Mouse (Mus musculus) intestine, embryonic 15.5 days (tissue): ENCODE results near the gene Podn. TPM values are rescaled to one million over a fixed set of nuclear protein-coding genes. Genes with fewer than 3 reads are reported as not detected.

Experiments
- ATAC-seq: fragments of 200-750 bp; cut with Nextera tagmentation; 2 replicates; pipeline ENCODE4 v1.8.0; 2017; ENCODE audit warnings: moderate TSS enrichment, moderate library complexity
- H3K27ac ChIP-seq: fragments of 300-500 bp; sonication (generic); 2 replicates; pipeline ENCODE4 v1.5.1; 2015; ENCODE audit warnings: mild to moderate bottlenecking, inconsistent platforms
- H3K27me3 ChIP-seq: fragments of 300-500 bp; sonication (generic); replicated peaks from 2 replicates; pipeline ENCODE4 v1.6.1; 2015; ENCODE audit warnings: inconsistent platforms
- H3K36me3 ChIP-seq: fragments of 300-500 bp; sonication (generic); 2 replicates; pipeline ENCODE4 v1.6.1; 2015; ENCODE audit warnings: inconsistent platforms
- H3K4me1 ChIP-seq: fragments of 300-500 bp; sonication (generic); replicated peaks from 2 replicates; pipeline ENCODE4 v1.6.1; 2015; ENCODE audit warnings: inconsistent platforms
- H3K4me2 ChIP-seq: fragments of 300-500 bp; sonication (generic); replicated peaks from 2 replicates; pipeline ENCODE4 v1.6.1; 2015; ENCODE audit warnings: mild to moderate bottlenecking, inconsistent platforms
- H3K4me3 ChIP-seq: fragments of 300-500 bp; sonication (generic); replicated peaks from 2 replicates; pipeline ENCODE4 v1.5.1; 2015; ENCODE audit warnings: inconsistent platforms
- H3K9ac ChIP-seq: fragments of 300-500 bp; sonication (generic); 2 replicates; pipeline ENCODE4 v1.6.1; 2015; ENCODE audit warnings: inconsistent platforms
- H3K9me3 ChIP-seq: fragments of 300-500 bp; sonication (generic); 2 replicates; pipeline ENCODE4 v1.6.1; 2016; ENCODE audit warnings: inconsistent platforms
- WGBS: fragments of 180-500 bp; shearing (Covaris S2); methylation state at CpG from one replicate; pipeline ENCODE4 v1.1.7; 2015; 5-methylcytosine and 5-hydroxymethylcytosine counted together
- polyA plus RNA-seq: library from polyadenylated mRNA; unstranded; fragments of >200 nt; fragmentation: Nextera tagmentation; extraction: Ambion mirVana; gene quantifications from 2 replicates; pipeline ENCODE4 v1.2.1, GENCODE M21; 2015

Gene Podn
- polyA plus RNA-seq, 1 experiment from 2014 or later = 1.1 TPM

DNA sequence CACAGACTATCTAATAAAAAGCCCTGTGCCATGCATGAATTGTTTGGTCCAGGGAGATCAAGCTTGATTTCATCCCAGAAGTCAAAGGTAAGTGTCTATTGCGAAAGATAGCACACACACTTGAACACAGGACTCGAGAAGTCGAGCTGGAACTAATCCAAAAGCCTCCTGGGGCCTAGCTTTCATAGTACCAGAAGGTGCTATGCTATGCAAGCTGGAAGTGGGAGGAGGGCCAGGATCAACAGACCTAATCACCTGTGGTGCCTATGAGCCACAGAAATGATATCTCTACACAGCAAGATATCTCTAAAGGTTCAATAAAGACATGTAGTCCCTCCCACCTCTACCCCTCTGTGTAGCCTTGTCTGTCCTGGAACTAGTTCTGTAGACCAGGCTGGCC lies 24.2 kb downstream of the Podn start:
- no peak overlapping the region for H3K9ac ChIP-seq
- no peak for ATAC-seq
- H3K27me3 ChIP-seq = no peaks in the 10 kb centered on the region
- no peaks in the 10 kb centered on the region for H3K9me3 ChIP-seq
- no peak overlapping the region for H3K4me2 ChIP-seq
- 94% methylated on average over 3 of the region's 3 CpGs for WGBS
- H3K36me3 ChIP-seq = no peaks in the 10 kb centered on the region
- no peak overlapping the region for H3K4me3 ChIP-seq
- H3K27ac ChIP-seq = no peak overlapping the region
- H3K4me1 ChIP-seq = peaks cover 5% of the 10 kb centered on the region; the same call in 1 of the 2 replicates

DNA sequence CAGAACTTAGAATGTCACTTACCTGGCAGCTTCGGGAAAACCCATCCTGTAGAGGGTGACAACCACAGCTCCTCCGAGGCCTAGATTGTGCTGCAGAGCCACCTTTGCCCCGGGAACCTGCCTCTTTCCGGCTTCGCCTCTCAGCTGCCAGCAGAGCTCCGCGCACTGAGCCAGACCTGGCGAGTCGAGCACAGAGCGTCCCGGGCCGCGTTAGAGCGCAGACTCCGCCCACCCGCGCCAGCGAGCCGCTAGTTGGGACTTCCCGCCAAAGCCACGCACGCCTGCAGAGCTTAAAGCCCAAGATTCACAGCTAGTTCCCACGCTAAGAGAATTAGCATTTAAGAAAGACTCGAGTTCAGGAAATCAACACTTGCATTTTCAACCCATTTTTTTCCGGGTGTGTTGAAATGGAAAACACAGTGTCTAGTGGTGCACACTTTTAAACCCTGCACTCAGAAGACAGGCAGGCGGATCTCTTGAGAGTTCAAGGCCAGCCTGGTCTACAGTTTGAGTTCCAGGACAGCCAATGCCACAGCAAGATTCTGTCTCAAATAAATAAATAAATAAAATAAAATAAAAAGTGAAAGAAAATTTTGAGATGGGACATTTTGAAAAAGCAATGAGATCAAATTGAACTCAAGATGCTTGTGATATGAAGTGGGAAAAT lies 24.9 kb downstream of the Podn start:
- Histone ChIP-seq H3K4me2 (peak overlapping the region; percentile 74), H3K4me1 (peaks cover 5% of the 10 kb centered on the region; the same call in 1 of the 2 replicates), H3K27me3 (no peaks in the 10 kb centered on the region), H3K36me3 (no peaks in the 10 kb centered on the region), H3K9ac (peak overlapping the region; percentile 60), H3K4me3 (peak overlapping the region; percentile 52), H3K27ac (no peak overlapping the region), H3K9me3 (no peaks in the 10 kb centered on the region)
- WGBS = 2% methylated on average over 26 of the region's 26 CpGs
- peak; percentile 97 for ATAC-seq

DNA sequence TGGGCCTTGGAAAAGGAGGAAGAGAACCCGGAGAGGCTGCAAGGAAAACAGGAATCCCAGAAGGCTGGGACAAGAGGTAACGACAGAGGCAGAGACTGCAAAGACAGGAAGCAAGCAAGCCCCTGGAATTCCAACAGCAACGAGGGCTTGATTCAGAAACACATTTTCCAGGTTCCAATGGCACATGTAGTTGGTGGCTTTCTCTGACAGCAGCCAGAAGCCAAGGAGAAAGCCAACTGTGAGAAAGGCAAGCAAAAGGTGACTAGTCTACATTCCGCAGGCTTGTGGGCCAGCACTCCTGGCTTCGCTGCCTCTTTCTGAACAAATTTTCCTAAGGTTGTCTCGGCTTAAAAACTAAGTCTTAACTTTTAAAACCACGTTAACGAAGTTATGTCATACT lies 25.5 kb downstream of the Podn start:
- Histone ChIP-seq H3K27ac (peak overlapping the region; percentile 58; the same call in 1 of the 2 replicates), H3K4me3 (peak overlapping the region; percentile 52), H3K4me1 (peaks cover 5% of the 10 kb centered on the region; the same call in 1 of the 2 replicates), H3K9ac (peak overlapping the region; percentile 60), H3K36me3 (no peaks in the 10 kb centered on the region), H3K4me2 (peak overlapping the region; percentile 74), H3K9me3 (no peaks in the 10 kb centered on the region), H3K27me3 (no peaks in the 10 kb centered on the region)
- 6% methylated on average over 8 of the region's 8 CpGs for WGBS
- ATAC-seq = no peak

DNA sequence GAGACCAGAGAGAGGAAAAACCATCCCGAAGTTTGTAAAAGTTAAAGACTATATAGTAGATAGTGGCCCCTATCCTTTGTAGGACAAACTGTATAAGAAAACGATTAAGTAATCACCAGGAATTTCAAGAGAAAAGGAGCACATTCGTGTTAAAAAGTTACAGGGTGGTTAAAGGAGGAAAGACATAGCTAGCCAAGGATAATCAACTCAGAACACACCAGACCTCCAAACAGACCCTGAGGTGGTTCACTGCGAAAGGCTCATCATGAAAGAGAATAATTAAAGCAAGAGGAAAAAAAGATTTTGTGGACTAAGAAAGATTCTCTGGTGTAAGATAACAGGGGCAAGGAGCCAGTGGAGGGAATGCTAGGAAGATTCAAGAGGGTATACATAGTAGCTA lies 26.0 kb downstream of the Podn start:
- 55% methylated on average over 4 of the region's 4 CpGs for WGBS
- no peaks in the 10 kb centered on the region for H3K36me3 ChIP-seq

DNA sequence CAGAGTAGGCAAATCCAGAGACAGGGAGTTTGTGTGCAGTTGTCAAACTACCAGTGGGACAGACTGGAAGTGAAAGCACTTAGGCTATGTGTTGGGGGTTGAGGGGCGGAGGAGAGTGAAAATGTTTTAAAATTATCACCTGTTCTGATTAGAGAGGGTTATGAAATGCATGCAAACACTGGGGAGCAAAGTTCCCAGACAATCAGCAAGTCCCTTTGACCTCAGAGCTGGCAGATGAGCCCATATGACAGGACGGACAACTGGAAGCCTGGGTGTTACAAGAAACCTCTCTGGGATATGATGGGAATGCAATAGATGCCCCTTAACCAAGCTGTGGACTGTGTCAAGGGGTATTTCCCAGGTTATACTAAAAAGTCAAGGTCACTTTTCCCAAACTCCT lies 28.2 kb downstream of the Podn start:
- H3K4me3 ChIP-seq = no peak overlapping the region
- no peak overlapping the region for H3K9ac ChIP-seq
- H3K27me3 ChIP-seq = no peaks in the 10 kb centered on the region
- no peak overlapping the region for H3K4me2 ChIP-seq
- H3K27ac ChIP-seq = no peak overlapping the region
- 72% methylated on average over 2 of the region's 2 CpGs for WGBS
- peaks cover 5% of the 10 kb centered on the region; the same call in 1 of the 2 replicates for H3K4me1 ChIP-seq
- ATAC-seq = no peak
- no peaks in the 10 kb centered on the region for H3K9me3 ChIP-seq
- no peaks in the 10 kb centered on the region for H3K36me3 ChIP-seq

More for the DNA sequence above, 26.0 kb downstream of the Podn start:
- H3K27me3 ChIP-seq = no peaks in the 10 kb centered on the region
- H3K9me3 ChIP-seq = no peaks in the 10 kb centered on the region
- peak overlapping the region; percentile 74 for H3K4me2 ChIP-seq
- no peak overlapping the region for H3K27ac ChIP-seq
- peak overlapping the region; percentile 52 for H3K4me3 ChIP-seq
- peak overlapping the region; percentile 60 for H3K9ac ChIP-seq
- H3K4me1 ChIP-seq = peaks cover 5% of the 10 kb centered on the region; the same call in 1 of the 2 replicates
- ATAC-seq = no peak

DNA sequence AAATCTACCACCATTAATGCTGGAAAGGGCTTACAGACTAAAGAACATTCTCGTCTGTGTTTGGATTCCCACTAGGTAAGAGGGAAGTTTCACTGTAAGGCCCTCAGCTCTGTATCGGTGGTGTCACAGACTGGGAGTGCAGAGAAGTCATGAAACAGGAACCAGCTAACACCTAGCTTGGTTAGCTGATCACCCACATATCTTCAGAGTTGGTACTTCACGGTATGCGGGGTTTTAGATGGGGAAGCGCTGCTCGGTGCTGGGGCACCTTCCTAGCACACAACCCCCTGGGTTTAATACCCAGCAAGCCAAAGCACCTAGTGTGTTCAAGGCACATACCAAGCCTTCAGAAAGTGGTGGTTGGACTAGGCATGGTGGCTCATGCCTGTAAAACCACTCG lies 29.0 kb downstream of the Podn start:
- no peaks in the 10 kb centered on the region for H3K27me3 ChIP-seq
- no peak overlapping the region for H3K4me2 ChIP-seq
- H3K27ac ChIP-seq = no peak overlapping the region
- H3K36me3 ChIP-seq = peaks cover 5% of the 10 kb centered on the region
- no peak overlapping the region for H3K9ac ChIP-seq
- ATAC-seq = no peak
- H3K4me3 ChIP-seq = no peak overlapping the region
- no peaks in the 10 kb centered on the region for H3K9me3 ChIP-seq
- 88% methylated on average over 7 of the region's 7 CpGs for WGBS
- H3K4me1 ChIP-seq = peaks cover 5% of the 10 kb centered on the region; the same call in 1 of the 2 replicates

DNA sequence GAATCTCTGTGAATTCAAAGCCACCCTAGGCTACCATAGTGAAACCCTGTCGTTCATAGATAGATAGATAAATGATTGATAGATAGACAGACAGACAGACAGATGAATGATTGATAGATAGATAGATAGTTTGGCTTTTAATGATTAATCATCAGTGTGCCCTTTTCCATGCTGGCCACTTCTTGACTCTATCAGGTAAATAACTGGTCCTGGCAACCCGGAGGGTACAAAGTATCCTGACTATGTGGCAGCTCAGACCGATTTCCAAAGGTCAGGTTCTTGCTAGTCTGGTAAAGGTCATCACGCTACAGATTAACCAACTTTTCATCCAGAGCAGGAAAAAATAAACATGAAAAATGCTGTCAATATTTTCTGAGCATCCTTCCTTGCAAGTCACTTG lies 29.7 kb downstream of the Podn start:
- 66% methylated on average over 4 of the region's 4 CpGs for WGBS
- Histone ChIP-seq H3K27me3 (no peaks in the 10 kb centered on the region), H3K9me3 (no peaks in the 10 kb centered on the region), H3K4me1 (peaks cover 5% of the 10 kb centered on the region; the same call in 1 of the 2 replicates), H3K4me2 (no peak overlapping the region), H3K36me3 (peaks cover 6% of the 10 kb centered on the region), H3K27ac (no peak overlapping the region), H3K4me3 (no peak overlapping the region), H3K9ac (no peak overlapping the region)
- no peak for ATAC-seq

DNA sequence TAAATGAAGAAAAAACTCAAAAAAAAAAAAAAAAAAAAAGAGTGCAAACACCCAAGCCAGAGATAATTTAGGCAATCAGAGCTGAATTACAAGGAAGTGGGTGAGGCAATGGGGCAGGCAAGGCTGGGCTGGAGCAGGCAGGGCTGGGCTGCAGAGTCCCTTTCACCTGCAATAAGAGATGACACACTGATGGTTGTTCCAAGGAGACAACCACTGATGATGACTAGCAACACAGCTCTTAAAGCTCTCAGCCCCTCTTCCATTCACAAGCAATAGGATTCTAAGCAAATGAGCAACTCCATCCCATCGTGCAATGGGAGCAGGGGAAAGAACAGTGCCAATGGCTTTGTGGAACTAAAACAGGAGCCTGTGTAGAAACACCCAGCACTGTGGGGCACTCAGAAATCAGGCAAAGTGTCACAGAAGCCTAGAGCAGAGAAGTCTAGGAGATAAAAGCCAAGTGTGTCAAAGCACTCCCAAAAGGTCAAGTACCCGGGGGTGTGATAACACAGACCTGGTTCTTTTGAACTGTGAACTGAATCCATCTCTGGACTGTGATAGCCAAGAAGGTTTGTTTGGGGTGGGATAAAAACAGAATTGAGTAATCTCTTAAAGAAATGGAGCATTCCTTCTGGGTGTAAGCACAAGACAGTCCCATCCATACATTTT lies 30.9 kb downstream of the Podn start:
- Histone ChIP-seq H3K27me3 (no peaks in the 10 kb centered on the region), H3K27ac (no peak overlapping the region; the same call in 1 of the 2 replicates), H3K4me1 (peaks cover 3% of the 10 kb centered on the region; the same call in 1 of the 2 replicates), H3K36me3 (peaks cover 6% of the 10 kb centered on the region), H3K4me3 (no peak overlapping the region), H3K4me2 (no peak overlapping the region), H3K9me3 (no peaks in the 10 kb centered on the region), H3K9ac (no peak overlapping the region)
- WGBS = 75% methylated on average over 2 of the region's 2 CpGs
- ATAC-seq = 0 out of 2 replicates have a peak, but pooled peaks have one; percentile 60

DNA sequence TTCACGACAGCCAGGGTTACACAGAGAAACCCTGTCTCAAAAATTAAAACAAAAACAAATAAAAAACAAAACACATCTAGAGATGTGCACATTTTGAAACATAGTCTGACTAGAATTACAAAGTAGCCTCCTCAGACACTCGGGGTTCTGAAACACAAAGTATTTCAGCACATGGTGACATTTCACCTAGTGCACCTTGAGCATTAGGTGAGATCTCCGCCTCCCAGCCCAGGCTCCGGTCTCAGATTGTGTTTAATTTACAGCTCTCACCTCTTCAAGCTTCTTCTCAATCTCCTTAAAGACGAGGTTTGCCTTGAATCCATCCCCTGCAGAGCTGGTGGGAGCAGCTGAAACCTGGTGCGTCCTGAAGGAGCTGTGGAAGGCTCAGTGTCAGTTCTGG lies 32.6 kb downstream of the Podn start:
- H3K36me3 ChIP-seq = peaks cover 14% of the 10 kb centered on the region
- WGBS = 73% methylated on average over 6 of the region's 6 CpGs
- H3K9ac ChIP-seq = no peak overlapping the region
- no peak overlapping the region for H3K4me2 ChIP-seq
- H3K4me3 ChIP-seq = no peak overlapping the region
- no peaks in the 10 kb centered on the region for H3K4me1 ChIP-seq
- no peaks in the 10 kb centered on the region for H3K27me3 ChIP-seq
- ATAC-seq = no peak
- no peaks in the 10 kb centered on the region for H3K9me3 ChIP-seq
- H3K27ac ChIP-seq = no peak overlapping the region

DNA sequence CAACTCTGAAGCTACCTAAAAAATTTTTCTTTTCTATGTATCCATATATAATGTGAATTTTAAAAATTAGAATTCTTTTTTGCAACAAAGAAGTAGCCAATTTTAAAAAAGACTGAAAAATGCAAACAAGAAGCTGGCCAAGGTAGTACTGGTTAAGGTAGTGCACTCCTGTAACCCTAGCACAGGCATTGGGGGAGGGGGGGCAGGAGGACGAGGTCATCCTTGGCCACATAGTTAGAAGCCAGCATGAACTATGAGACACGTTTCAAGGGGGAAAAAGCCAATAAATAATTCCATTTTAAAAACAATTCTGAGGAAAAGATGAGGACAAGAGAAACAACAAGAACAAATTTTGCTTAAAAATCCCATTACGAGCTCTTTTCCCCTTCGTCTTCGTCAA lies 33.7 kb downstream of the Podn start:
- 95% methylated on average over 5 of the region's 5 CpGs for WGBS
- Histone ChIP-seq H3K4me2 (no peak overlapping the region), H3K4me1 (no peaks in the 10 kb centered on the region), H3K27me3 (no peaks in the 10 kb centered on the region), H3K4me3 (no peak overlapping the region), H3K27ac (no peak overlapping the region), H3K9ac (no peak overlapping the region), H3K9me3 (no peaks in the 10 kb centered on the region), H3K36me3 (peaks cover 17% of the 10 kb centered on the region)
- ATAC-seq = no peak

DNA sequence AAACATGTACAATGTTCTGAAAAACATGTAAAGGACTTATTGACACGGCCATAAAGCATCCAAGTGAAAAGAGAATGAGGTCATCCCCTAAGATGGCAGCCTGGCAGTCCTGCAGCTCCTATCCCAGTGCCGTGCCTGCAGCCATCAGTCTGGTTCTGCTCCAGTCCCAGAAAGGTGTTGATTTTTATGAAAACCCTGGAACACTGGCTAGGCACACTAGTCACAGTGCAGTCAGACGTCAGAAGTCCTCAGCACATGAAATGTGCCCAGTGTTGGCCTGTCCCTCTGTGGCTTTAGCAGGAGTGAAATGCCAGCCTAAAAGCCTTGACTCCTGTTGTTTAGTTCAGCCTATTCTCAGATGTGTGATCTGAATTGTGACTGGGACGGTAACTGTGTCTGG lies 35.5 kb downstream of the Podn start:
- H3K4me1 ChIP-seq = no peaks in the 10 kb centered on the region

DNA sequence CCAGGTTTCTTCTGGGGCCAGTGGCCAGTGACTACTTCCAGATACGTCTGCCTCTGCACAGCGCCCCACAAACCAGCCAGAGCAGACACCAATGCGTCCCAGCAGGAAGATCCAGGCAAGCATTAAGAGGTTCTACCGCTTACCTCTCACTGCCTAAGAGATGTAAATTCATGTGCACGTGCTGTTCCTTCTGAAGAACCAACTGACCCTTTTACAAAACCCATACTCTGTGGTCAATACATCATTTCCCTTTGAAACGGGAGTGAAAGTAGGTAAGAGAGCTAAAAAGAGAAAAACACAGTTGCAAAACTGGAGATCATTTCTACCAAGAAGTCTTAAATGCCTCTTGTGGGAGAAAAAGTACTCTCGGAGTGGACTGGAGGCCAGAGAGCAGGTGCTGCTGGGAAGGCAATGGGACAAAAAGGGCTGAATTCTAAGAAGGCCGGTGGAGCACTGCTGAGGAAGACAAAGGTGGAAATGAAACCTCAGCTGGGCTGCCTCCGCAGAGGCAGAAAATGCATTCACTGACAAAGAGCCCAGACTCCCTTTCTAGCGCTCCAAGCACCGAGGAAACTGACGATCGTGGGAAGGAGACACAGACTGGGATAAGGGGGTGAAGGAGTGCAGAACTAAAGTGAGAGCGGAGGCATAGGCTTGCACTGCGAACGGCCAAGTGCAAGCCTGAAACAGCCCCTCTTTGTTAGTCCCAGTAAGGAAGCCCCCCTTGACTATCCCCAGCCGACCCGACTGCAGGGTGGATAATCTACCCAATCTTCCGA lies 36.5 kb downstream of the Podn start:
- Histone ChIP-seq H3K27ac (no peak overlapping the region), H3K27me3 (no peaks in the 10 kb centered on the region), H3K4me3 (no peak overlapping the region), H3K9ac (no peak overlapping the region), H3K4me2 (no peak overlapping the region), H3K36me3 (peaks cover 22% of the 10 kb centered on the region), H3K9me3 (no peaks in the 10 kb centered on the region), H3K4me1 (no peaks in the 10 kb centered on the region)
- 79% methylated on average over 19 of the region's 19 CpGs for WGBS
- no peak for ATAC-seq

More for the DNA sequence above, 35.5 kb downstream of the Podn start:
- Histone ChIP-seq H3K9me3 (no peaks in the 10 kb centered on the region), H3K9ac (no peak overlapping the region), H3K27ac (no peak overlapping the region), H3K36me3 (peaks cover 19% of the 10 kb centered on the region), H3K4me3 (no peak overlapping the region), H3K4me2 (no peak overlapping the region), H3K27me3 (no peaks in the 10 kb centered on the region)
- ATAC-seq = no peak
- 88% methylated on average over 4 of the region's 4 CpGs for WGBS
